Mouse (Mus musculus): ENCODE results near the gene Gm28048. TPM values are rescaled to one million over a fixed set of nuclear protein-coding genes. Genes with fewer than 3 reads are reported as not detected.

Gene Gm28048
- polyA plus RNA-seq, 1 experiment from 2014 or later: 4.4 TPM

- Histone ChIP-seq H3K4me1 (replicated peaks) (no peaks in the 10 kb centered on the region), H3K36me3 (0 out of 2 replicates have a peak, but pooled peaks cover 8% of the 10 kb centered on the region), H3K27ac (no peak overlapping the region), H3K4me2 (replicated peaks) (no peak overlapping the region), H3K27me3 (no peaks in the 10 kb centered on the region), H3K9ac (replicated peaks) (no peak overlapping the region), H3K4me3 (replicated peaks) (no peak overlapping the region), H3K9me3 (no peaks in the 10 kb centered on the region)
- no peak for ATAC-seq
- WGBS: 85% methylated on average over 2 of the region's 2 CpGs
These were observed 79.0 kb downstream of the Gm28048 start for GRCm38 (mm10) chr11:22902923-22903322.

GRCm38 (mm10) chr11:22900041-22900440, 81.8 kb downstream of the Gm28048 start:
- Histone ChIP-seq H3K4me3 (replicated peaks) (no peak overlapping the region), H3K4me2 (replicated peaks) (no peak overlapping the region), H3K27ac (no peak overlapping the region), H3K27me3 (no peaks in the 10 kb centered on the region), H3K36me3 (0 out of 2 replicates have a peak, but pooled peaks cover 8% of the 10 kb centered on the region), H3K9ac (replicated peaks) (no peak overlapping the region), H3K4me1 (replicated peaks) (no peaks in the 10 kb centered on the region), H3K9me3 (no peaks in the 10 kb centered on the region)
- WGBS: 85% methylated on average over 3 of the region's 3 CpGs
- no peak for ATAC-seq

GRCm38 (mm10) chr11:22897642-22898041, 84.2 kb downstream of the Gm28048 start:
- 90% methylated on average over 4 of the region's 4 CpGs for WGBS

GRCm38 (mm10) chr11:22897127-22897526, 84.8 kb downstream of the Gm28048 start:
- WGBS: 93% methylated on average over 4 of the region's 4 CpGs
- H3K27ac ChIP-seq: no peak overlapping the region
- no peak overlapping the region for H3K4me3 ChIP-seq (replicated peaks)
- H3K9me3 ChIP-seq: no peaks in the 10 kb centered on the region
- H3K4me2 ChIP-seq (replicated peaks): no peak overlapping the region
- H3K27me3 ChIP-seq: no peaks in the 10 kb centered on the region
- H3K36me3 ChIP-seq: 0 out of 2 replicates have a peak, but pooled peaks cover 8% of the 10 kb centered on the region
- H3K9ac ChIP-seq (replicated peaks): no peak overlapping the region
- H3K4me1 ChIP-seq (replicated peaks): peaks cover 15% of the 10 kb centered on the region; the same call in 1 of the 2 replicates
- no peak for ATAC-seq

More at GRCm38 (mm10) chr11:22897642-22898041, 84.2 kb downstream of the Gm28048 start:
- Histone ChIP-seq H3K36me3 (0 out of 2 replicates have a peak, but pooled peaks cover 8% of the 10 kb centered on the region), H3K4me1 (replicated peaks) (peaks cover 12% of the 10 kb centered on the region; the same call in 1 of the 2 replicates), H3K4me3 (replicated peaks) (no peak overlapping the region), H3K4me2 (replicated peaks) (no peak overlapping the region), H3K27me3 (no peaks in the 10 kb centered on the region), H3K9ac (replicated peaks) (no peak overlapping the region), H3K9me3 (no peaks in the 10 kb centered on the region), H3K27ac (no peak overlapping the region)
- ATAC-seq: no peak

GRCm38 (mm10) chr11:22893075-22893474, 88.8 kb downstream of the Gm28048 start:
- no peak overlapping the region for H3K9ac ChIP-seq (replicated peaks)
- no peaks in the 10 kb centered on the region for H3K9me3 ChIP-seq
- no peak overlapping the region for H3K27ac ChIP-seq
- 55% methylated on average over 3 of the region's 3 CpGs for WGBS
- peaks cover 15% of the 10 kb centered on the region; the same call in 1 of the 2 replicates for H3K4me1 ChIP-seq (replicated peaks)
- 0 out of 2 replicates have a peak, but pooled peaks cover 1% of the 10 kb centered on the region for H3K36me3 ChIP-seq
- ATAC-seq: peak; percentile 77
- no peak overlapping the region for H3K4me3 ChIP-seq (replicated peaks)
- no peak overlapping the region for H3K4me2 ChIP-seq (replicated peaks)
- H3K27me3 ChIP-seq: no peaks in the 10 kb centered on the region

GRCm38 (mm10) chr11:22892466-22892865, 89.4 kb downstream of the Gm28048 start:
- Histone ChIP-seq H3K27me3 (no peaks in the 10 kb centered on the region), H3K4me3 (replicated peaks) (no peak overlapping the region), H3K4me1 (replicated peaks) (peaks cover 15% of the 10 kb centered on the region; the same call in 1 of the 2 replicates), H3K9ac (replicated peaks) (no peak overlapping the region), H3K4me2 (replicated peaks) (no peak overlapping the region), H3K9me3 (no peaks in the 10 kb centered on the region), H3K36me3 (no peaks in the 10 kb centered on the region), H3K27ac (no peak overlapping the region)
- WGBS: 80% methylated on average over 6 of the region's 6 CpGs
- no peak for ATAC-seq

GRCm38 (mm10) chr11:22891876-22892275, 90.0 kb downstream of the Gm28048 start:
- no peak overlapping the region for H3K4me2 ChIP-seq (replicated peaks)
- ATAC-seq: no peak
- no peaks in the 10 kb centered on the region for H3K27me3 ChIP-seq
- peaks cover 15% of the 10 kb centered on the region; the same call in 1 of the 2 replicates for H3K4me1 ChIP-seq (replicated peaks)
- no peak overlapping the region for H3K4me3 ChIP-seq (replicated peaks)
- no peaks in the 10 kb centered on the region for H3K9me3 ChIP-seq
- H3K36me3 ChIP-seq: no peaks in the 10 kb centered on the region
- H3K9ac ChIP-seq (replicated peaks): no peak overlapping the region
- no peak overlapping the region for H3K27ac ChIP-seq
- 89% methylated on average over 7 of the region's 7 CpGs for WGBS

- 82% methylated on average over 9 of the region's 9 CpGs for WGBS
These were observed 90.6 kb downstream of the Gm28048 start for GRCm38 (mm10) chr11:22891242-22891641.

GRCm38 (mm10) chr11:22889224-22889623, 92.7 kb downstream of the Gm28048 start:
- 99% methylated on average over 3 of the region's 3 CpGs for WGBS
- Histone ChIP-seq H3K9ac (replicated peaks) (no peak overlapping the region), H3K36me3 (no peaks in the 10 kb centered on the region), H3K27ac (no peak overlapping the region), H3K9me3 (no peaks in the 10 kb centered on the region), H3K4me3 (replicated peaks) (no peak overlapping the region), H3K27me3 (no peaks in the 10 kb centered on the region), H3K4me2 (replicated peaks) (no peak overlapping the region), H3K4me1 (replicated peaks) (peaks cover 15% of the 10 kb centered on the region; the same call in 1 of the 2 replicates)
- ATAC-seq: no peak

More at GRCm38 (mm10) chr11:22891242-22891641, 90.6 kb downstream of the Gm28048 start:
- no peak overlapping the region for H3K9ac ChIP-seq (replicated peaks)
- peaks cover 15% of the 10 kb centered on the region; the same call in 1 of the 2 replicates for H3K4me1 ChIP-seq (replicated peaks)
- H3K27me3 ChIP-seq: no peaks in the 10 kb centered on the region
- no peaks in the 10 kb centered on the region for H3K36me3 ChIP-seq
- no peaks in the 10 kb centered on the region for H3K9me3 ChIP-seq
- H3K4me3 ChIP-seq (replicated peaks): no peak overlapping the region
- no peak for ATAC-seq
- no peak overlapping the region for H3K27ac ChIP-seq
- H3K4me2 ChIP-seq (replicated peaks): no peak overlapping the region

GRCm38 (mm10) chr11:22886991-22887390, 94.9 kb downstream of the Gm28048 start:
- H3K9ac ChIP-seq (replicated peaks): no peak overlapping the region
- H3K9me3 ChIP-seq: no peaks in the 10 kb centered on the region
- H3K4me2 ChIP-seq (replicated peaks): no peak overlapping the region
- ATAC-seq: no peak
- no peak overlapping the region for H3K27ac ChIP-seq
- WGBS: 89% methylated on average over 4 of the region's 4 CpGs
- no peak overlapping the region for H3K4me3 ChIP-seq (replicated peaks)
- H3K4me1 ChIP-seq (replicated peaks): no peaks in the 10 kb centered on the region
- no peaks in the 10 kb centered on the region for H3K27me3 ChIP-seq
- H3K36me3 ChIP-seq: no peaks in the 10 kb centered on the region

- H3K27me3 ChIP-seq: no peaks in the 10 kb centered on the region
- no peaks in the 10 kb centered on the region for H3K9me3 ChIP-seq
- no peaks in the 10 kb centered on the region for H3K4me1 ChIP-seq (replicated peaks)
- H3K27ac ChIP-seq: no peak overlapping the region
- no peak overlapping the region for H3K9ac ChIP-seq (replicated peaks)
- no peak overlapping the region for H3K4me3 ChIP-seq (replicated peaks)
- H3K36me3 ChIP-seq: no peaks in the 10 kb centered on the region
- WGBS: 100% methylated on average over 1 of the region's 1 CpGs
- H3K4me2 ChIP-seq (replicated peaks): no peak overlapping the region
- ATAC-seq: no peak
These were observed 96.5 kb downstream of the Gm28048 start for GRCm38 (mm10) chr11:22885350-22885749.

- WGBS: 96% methylated on average over 2 of the region's 2 CpGs
- H3K9me3 ChIP-seq: no peaks in the 10 kb centered on the region
- H3K4me3 ChIP-seq (replicated peaks): no peak overlapping the region
- H3K9ac ChIP-seq (replicated peaks): no peak overlapping the region
- no peaks in the 10 kb centered on the region for H3K36me3 ChIP-seq
- ATAC-seq: no peak
- no peak overlapping the region for H3K4me2 ChIP-seq (replicated peaks)
- no peak overlapping the region for H3K27ac ChIP-seq
- no peaks in the 10 kb centered on the region for H3K4me1 ChIP-seq (replicated peaks)
- H3K27me3 ChIP-seq: no peaks in the 10 kb centered on the region
These were observed 98.2 kb downstream of the Gm28048 start for GRCm38 (mm10) chr11:22883676-22884075.

- Histone ChIP-seq H3K4me2 (replicated peaks) (no peak overlapping the region), H3K4me1 (replicated peaks) (no peaks in the 10 kb centered on the region), H3K27me3 (no peaks in the 10 kb centered on the region), H3K9ac (replicated peaks) (no peak overlapping the region), H3K4me3 (replicated peaks) (no peak overlapping the region), H3K36me3 (no peaks in the 10 kb centered on the region), H3K9me3 (no peaks in the 10 kb centered on the region), H3K27ac (no peak overlapping the region)
- no peak for ATAC-seq
These were observed 99.0 kb downstream of the Gm28048 start for GRCm38 (mm10) chr11:22882926-22883325.
